Comparison of ENCODE assay signal across 10 mouse cellular contexts in the genomic region with DNA sequence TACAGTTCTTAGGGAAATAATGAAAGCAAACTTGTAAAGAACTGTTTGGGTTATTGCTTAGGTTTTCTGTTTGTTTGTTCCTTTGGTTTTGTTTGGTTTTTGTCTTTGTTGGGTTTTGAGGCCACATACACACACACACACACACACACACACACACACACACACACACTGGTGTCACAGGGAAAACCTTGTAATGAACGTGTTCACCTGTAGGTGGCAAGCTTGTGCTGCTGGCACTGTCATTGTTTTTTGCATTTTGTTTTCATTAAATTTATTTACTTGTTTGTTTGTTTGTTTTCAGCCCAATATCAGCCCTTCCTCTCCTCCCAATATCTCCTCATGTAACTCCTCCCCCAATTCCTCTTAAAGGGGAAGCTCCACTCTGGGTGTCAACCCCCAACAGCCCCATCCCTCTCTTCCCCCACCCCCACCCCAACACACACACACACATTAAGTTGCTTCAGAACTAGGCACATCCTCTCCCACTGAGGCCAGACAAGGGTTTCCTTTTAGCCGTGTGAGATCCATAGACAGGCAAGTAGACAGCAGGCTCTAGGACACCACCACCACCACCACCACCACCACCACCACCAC. TPM values are rescaled to one million over a fixed set of nuclear protein-coding genes. Genes with fewer than 3 reads are reported as not detected.
DNase-seq lines count a peak whose midpoint lies in the region; ATAC-seq and TF ChIP-seq lines count a peak whose summit lies in the region.
"Had no signal": no experiment of that assay in that cellular context is flagged by ENCODE, and none has a peak within 500 bp of the region (broad histone marks: within the 10 kb centered on the region; RNA-seq: fewer than 3 reads in every experiment).

No protein-coding gene starts in this region.

- DNase-seq in CD4-positive, CD25-positive, alpha-beta regulatory T cell, adult 2 months (ENCODE audit: low read depth, low spot score), result peak; percentile 30
- no peak for DNase-seq in layer of hippocampus, adult 2 months (ENCODE audit: low spot score in 2 of 2)
- no peak for DNase-seq in layer of hippocampus, postnatal 14 days (ENCODE audit: low spot score in 2 of 2)
- peak; percentile 41 for DNase-seq in ZHBTc4 (ENCODE audit: low read depth, low spot score)
- peak; percentile 36 to 74 for DNase-seq in kidney, postnatal 36 days
- no peak for DNase-seq in spleen, postnatal 10 days (ENCODE audit: low spot score in 2 of 2)
- DNase-seq in cerebellum, adult 8-10 months, result no peak

- peak; percentile 65 for TF ChIP-seq CTCF in layer of hippocampus, adult 2 months (conservative IDR thresholded peaks at IDR 0.05)

- H3K4me3 ChIP-seq in layer of hippocampus, adult 2 months, result no peak overlapping the region
- H3K4me3 ChIP-seq: limb, embryonic 12.5 days had no signal

- H3K27ac ChIP-seq in layer of hippocampus, adult 2 months, result no peak overlapping the region
- H3K27ac ChIP-seq: limb, embryonic 12.5 days had no signal

- ATAC-seq in CD4-positive, CD25-positive, alpha-beta regulatory T cell, adult 4 months, result no peak

RNA-seq across cellular contexts. Expression of a gene that starts 13.0 kb away (rescaled TPM):
- polyA plus RNA-seq in CD4-positive, CD25-positive, alpha-beta regulatory T cell, adult 4 months (2017; shearing (Covaris generic)), result not detected
- not detected for total RNA-seq in layer of hippocampus, adult 2 months (2021)
- total RNA-seq in layer of hippocampus, postnatal 14 days (2021), result under 1 TPM in 1 of 2 experiments, not detected in 1; 0.10 TPM
- total RNA-seq: neutrophil, adult 5-6 weeks had no signal

Comparison
In these comparisons a context has a peak if more than half of its experiments do, and no peak if none do; other contexts are left out.
1. DNase-seq: peak in CD4-positive, CD25-positive, alpha-beta regulatory T cell, adult 2 months (single experiment), ZHBTc4 (single experiment) and kidney, postnatal 36 days (2 of 2); none in layer of hippocampus, adult 2 months (0 of 2), layer of hippocampus, postnatal 14 days (0 of 2), spleen, postnatal 10 days (0 of 2) and cerebellum, adult 8-10 months (single experiment).